Comparison of ENCODE assay signal across 31 mouse cellular contexts in genomic region chr4:139843456-139843855, GRCm38 (mm10). TPM values are rescaled to one million over a fixed set of nuclear protein-coding genes. Genes with fewer than 3 reads are reported as not detected.
"Had no signal": no experiment of that assay in that cellular context is flagged by ENCODE, and none has a peak within 500 bp of the region (broad histone marks: within the 10 kb centered on the region; RNA-seq: fewer than 3 reads in every experiment).

No protein-coding gene starts in this region.

- H3K4me3 ChIP-seq: heart, adult 2 months; heart, embryonic 13.5 days; heart, embryonic 15.5 days; hindbrain, embryonic 13.5 days; hindbrain, embryonic 15.5 days; kidney, embryonic 15.5 days; left cerebral cortex, adult 2 months; limb, embryonic 10.5 days; limb, embryonic 12.5 days; liver, embryonic 12.5 days had no signal

- ATAC-seq: hindbrain, postnatal 0 days; intestine, embryonic 16.5 days; liver, embryonic 12.5 days had no signal

- H3K4me1 ChIP-seq: heart, embryonic 13.5 days; heart, embryonic 15.5 days; hindbrain, embryonic 13.5 days; kidney, embryonic 15.5 days; liver, embryonic 12.5 days had no signal

- H3K27ac ChIP-seq: heart, adult 2 months; heart, embryonic 13.5 days; heart, embryonic 15.5 days; hindbrain, embryonic 13.5 days; hindbrain, embryonic 15.5 days; hindbrain, postnatal 0 days; kidney, embryonic 15.5 days; kidney, postnatal 0 days; left cerebral cortex, adult 2 months; limb, embryonic 10.5 days; limb, embryonic 12.5 days; liver, embryonic 12.5 days; liver, embryonic 14.5 days had no signal

- H3K4me2 ChIP-seq: heart, embryonic 11.5 days; heart, embryonic 13.5 days; heart, embryonic 15.5 days; hindbrain, embryonic 13.5 days; hindbrain, embryonic 15.5 days; kidney, embryonic 15.5 days; limb, embryonic 12.5 days; liver, embryonic 12.5 days had no signal

- H3K9me3 ChIP-seq: heart, embryonic 15.5 days; hindbrain, embryonic 13.5 days; hindbrain, embryonic 15.5 days; kidney, embryonic 15.5 days; liver, embryonic 12.5 days had no signal

- DNase-seq: gastrocnemius, postnatal 14 days; gastrocnemius, postnatal 36 days; heart, adult 11 months; heart, adult 2 months; heart, postnatal 14 days; heart, postnatal 36 days; kidney, adult 11 months; kidney, adult 2 months; kidney, adult 9 months; kidney, postnatal 14 days; kidney, postnatal 36 days; liver had no signal

- H3K9ac ChIP-seq: heart, embryonic 13.5 days; heart, embryonic 15.5 days; hindbrain, embryonic 13.5 days; hindbrain, embryonic 15.5 days; kidney, embryonic 15.5 days; limb, embryonic 12.5 days; liver, embryonic 12.5 days; liver, embryonic 14.5 days had no signal

- H3K36me3 ChIP-seq: heart, embryonic 13.5 days; heart, embryonic 15.5 days; hindbrain, embryonic 13.5 days; hindbrain, embryonic 15.5 days; kidney, embryonic 15.5 days; limb, embryonic 10.5 days; limb, embryonic 12.5 days; liver, embryonic 12.5 days had no signal

RNA-seq across cellular contexts. Expression of gene Pax7, which starts 10.1 kb away (rescaled TPM):
- polyA plus RNA-seq: gonadal fat pad, adult 2 months; heart, adult 2 months; heart, embryonic 13.5 days; heart, embryonic 15.5 days; heart, postnatal 0 days; intestine, embryonic 14.5 days; intestine, embryonic 16.5 days; kidney, postnatal 0 days; large intestine, adult 2 months; liver, embryonic 12.5 days; liver, embryonic 14.5 days; liver, embryonic 16.5 days had no signal
